Mouse (Mus musculus): Measurements from ENCODE around the gene Apoa2. TPM values are rescaled to one million over a fixed set of nuclear protein-coding genes. Genes with fewer than 3 reads are reported as not detected.

Gene Apoa2
- polyA plus RNA-seq, 1 experiment from 2014 or later, result 55.4 TPM

DNA sequence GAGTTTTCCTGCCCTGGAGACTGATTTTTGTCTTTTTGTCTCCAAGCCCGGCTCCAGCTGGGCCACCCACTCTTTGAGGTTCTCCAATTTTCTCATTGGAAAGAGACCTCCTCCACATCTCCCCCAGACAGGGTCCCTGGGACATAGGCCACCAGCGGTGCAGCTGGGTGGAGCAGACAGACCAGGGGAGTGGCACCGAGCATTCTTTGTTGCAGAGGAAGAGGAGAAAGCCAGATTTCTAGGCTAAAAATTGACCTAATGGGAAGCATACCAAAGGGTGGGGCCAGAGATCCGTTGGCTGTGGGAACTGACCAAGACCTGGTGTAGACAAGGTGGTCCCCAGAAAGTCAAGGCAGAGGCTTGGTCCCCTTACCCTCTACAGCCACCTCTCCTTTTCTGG is 23.1 kb downstream of the Apoa2 start:
- Histone ChIP-seq H3K27me3 (ENCODE audit: control insufficient read depth, insufficient read depth, low read length) (0 out of 2 replicates have a peak, but pooled peaks cover 3% of the 10 kb centered on the region), H3K4me2 (peak overlapping the region; percentile 81), H3K4me3 (ENCODE audit: low read depth, low read length) (peak overlapping the region; percentile 84; the same call in 1 of the 2 replicates), H3K36me3 (ENCODE audit: control insufficient read depth, insufficient read depth, low read length) (peaks cover 6% of the 10 kb centered on the region; the same call in 1 of the 2 replicates), H3K4me1 (ENCODE audit: control insufficient read depth, insufficient read depth, low read length) (peaks cover 41% of the 10 kb centered on the region), H3K9ac (ENCODE audit: low read depth, low read length) (peak overlapping the region; percentile 98; the same call in 1 of the 2 replicates), H3K9me3 (replicated peaks; ENCODE audit: control insufficient read depth, low read length) (no peaks in the 10 kb centered on the region), H3K27ac (ENCODE audit: low read depth, low read length) (peak overlapping the region; percentile 92)
- WGBS (ENCODE audit: insufficient replicate concordance), result 24% methylated on average over 4 of the region's 4 CpGs
- ATAC-seq (replicated peaks; ENCODE audit: insufficient number of reproducible peaks, low FRiP score, low TSS enrichment), result no peak

DNA sequence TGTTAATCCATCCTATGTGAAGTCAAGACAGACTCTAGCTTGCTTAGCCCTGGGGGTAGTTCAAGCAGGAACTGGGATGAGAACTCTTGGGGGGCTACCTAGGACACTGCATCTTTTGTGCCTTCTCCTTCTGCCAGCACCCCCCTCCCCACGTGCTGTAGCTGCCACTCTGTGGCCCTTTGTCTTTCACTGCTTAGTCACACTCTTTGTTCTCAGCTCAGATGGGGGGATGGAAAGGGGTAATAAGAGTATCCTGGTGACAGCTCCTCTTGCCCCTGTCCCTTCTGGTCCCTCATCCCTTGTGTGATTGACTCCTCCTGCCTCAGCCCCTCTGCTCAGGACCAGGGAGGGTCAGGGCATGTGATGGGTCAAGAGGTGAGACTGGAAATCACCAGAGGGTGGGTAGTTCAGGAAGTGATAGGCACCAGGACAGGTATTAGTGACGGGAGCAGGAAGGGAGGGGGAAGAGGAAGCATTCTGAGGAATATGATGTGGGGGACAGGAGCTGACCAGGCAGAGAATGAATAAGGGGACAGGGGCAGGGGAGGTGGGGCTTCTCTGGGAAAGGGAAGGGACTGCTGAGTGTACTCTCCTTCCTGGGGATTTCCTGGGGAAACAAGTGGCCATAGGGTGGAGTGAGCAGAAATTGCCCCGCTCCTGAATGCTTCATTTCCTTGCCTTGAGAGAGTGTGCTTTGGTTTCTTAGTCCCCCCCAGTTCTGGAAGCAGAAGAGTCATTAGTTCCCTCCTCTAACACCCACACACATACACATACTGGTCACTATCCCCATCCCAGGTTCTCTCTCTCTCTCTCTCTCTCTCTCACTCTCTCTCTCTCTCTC is 23.8 kb downstream of the Apoa2 start:
- peaks cover 41% of the 10 kb centered on the region for H3K4me1 ChIP-seq (ENCODE audit: control insufficient read depth, insufficient read depth, low read length)
- H3K36me3 ChIP-seq (ENCODE audit: control insufficient read depth, insufficient read depth, low read length), result peaks cover 6% of the 10 kb centered on the region; the same call in 1 of the 2 replicates
- no peak overlapping the region for H3K4me3 ChIP-seq (ENCODE audit: low read depth, low read length)
- H3K27me3 ChIP-seq (ENCODE audit: control insufficient read depth, insufficient read depth, low read length), result 0 out of 2 replicates have a peak, but pooled peaks cover 3% of the 10 kb centered on the region
- H3K4me2 ChIP-seq, result peak overlapping the region; percentile 81; the same call in 1 of the 2 replicates
- WGBS (ENCODE audit: insufficient replicate concordance), result 27% methylated on average over 3 of the region's 3 CpGs
- H3K9ac ChIP-seq (ENCODE audit: low read depth, low read length), result no peak overlapping the region
- peak overlapping the region; percentile 92; the same call in 1 of the 2 replicates for H3K27ac ChIP-seq (ENCODE audit: low read depth, low read length)
- no peaks in the 10 kb centered on the region for H3K9me3 ChIP-seq (replicated peaks; ENCODE audit: control insufficient read depth, low read length)
- no peak for ATAC-seq (replicated peaks; ENCODE audit: insufficient number of reproducible peaks, low FRiP score, low TSS enrichment)

DNA sequence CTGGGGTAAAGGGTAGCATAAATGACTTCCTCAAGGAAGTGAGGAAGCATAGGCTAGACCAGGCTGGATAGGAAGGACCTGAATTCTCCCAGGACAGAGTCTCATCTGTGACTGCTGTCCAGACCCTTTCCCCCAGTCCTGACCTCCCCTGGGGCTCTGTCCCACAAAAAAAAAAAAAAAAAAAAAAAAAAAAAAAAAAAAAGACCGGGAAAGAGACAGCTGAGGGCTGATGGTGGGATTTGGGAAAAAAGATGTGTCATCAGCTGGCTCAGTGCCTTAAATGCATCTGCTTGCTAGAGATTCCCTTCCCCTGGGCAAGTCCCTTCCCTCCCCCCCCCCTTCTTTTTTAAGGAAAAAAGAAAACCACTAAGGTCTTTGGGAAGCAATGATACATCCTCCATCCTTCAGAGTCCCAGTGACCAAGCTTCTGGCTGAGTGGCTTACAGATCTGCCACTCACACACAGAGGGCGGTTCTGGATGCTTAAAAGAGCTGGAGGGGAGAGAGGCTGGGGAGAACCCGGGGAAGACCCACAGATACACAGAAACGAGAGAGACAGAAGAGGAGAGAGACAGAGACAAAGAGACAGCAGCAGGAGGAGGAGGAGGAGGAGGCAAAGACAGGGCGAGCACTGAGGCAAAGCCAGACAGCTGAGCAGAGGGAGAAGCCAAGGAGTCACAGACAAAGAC is 25.2 kb downstream of the Apoa2 start, which contains the start of gene Adamts4:
Gene Adamts4, plus strand, starts transcription at position 509 of the 688 bp plus-strand sequence.
- Histone ChIP-seq H3K4me3 (ENCODE audit: low read depth, low read length) (peak within 1 kb of the TSS; percentile 32), H3K9me3 (replicated peaks; ENCODE audit: control insufficient read depth, low read length) (no peaks in the 10 kb centered on the region), H3K27me3 (ENCODE audit: control insufficient read depth, insufficient read depth, low read length) (0 out of 2 replicates have a peak, but pooled peaks cover 3% of the 10 kb centered on the region), H3K9ac (ENCODE audit: low read depth, low read length) (peak within 1 kb of the TSS; percentile 34; the same call in 1 of the 2 replicates), H3K36me3 (ENCODE audit: control insufficient read depth, insufficient read depth, low read length) (peaks cover under 1% of the 10 kb centered on the region; the same call in 1 of the 2 replicates), H3K27ac (ENCODE audit: low read depth, low read length) (peak within 1 kb of the TSS; percentile 92; the same call in 1 of the 2 replicates), H3K4me1 (ENCODE audit: control insufficient read depth, insufficient read depth, low read length) (peaks cover 41% of the 10 kb centered on the region), H3K4me2 (peak within 1 kb of the TSS; percentile 51)
- WGBS (ENCODE audit: insufficient replicate concordance), result 22% methylated on average over 5 of the region's 5 CpGs
- no peak for ATAC-seq (replicated peaks; ENCODE audit: insufficient number of reproducible peaks, low FRiP score, low TSS enrichment)

DNA sequence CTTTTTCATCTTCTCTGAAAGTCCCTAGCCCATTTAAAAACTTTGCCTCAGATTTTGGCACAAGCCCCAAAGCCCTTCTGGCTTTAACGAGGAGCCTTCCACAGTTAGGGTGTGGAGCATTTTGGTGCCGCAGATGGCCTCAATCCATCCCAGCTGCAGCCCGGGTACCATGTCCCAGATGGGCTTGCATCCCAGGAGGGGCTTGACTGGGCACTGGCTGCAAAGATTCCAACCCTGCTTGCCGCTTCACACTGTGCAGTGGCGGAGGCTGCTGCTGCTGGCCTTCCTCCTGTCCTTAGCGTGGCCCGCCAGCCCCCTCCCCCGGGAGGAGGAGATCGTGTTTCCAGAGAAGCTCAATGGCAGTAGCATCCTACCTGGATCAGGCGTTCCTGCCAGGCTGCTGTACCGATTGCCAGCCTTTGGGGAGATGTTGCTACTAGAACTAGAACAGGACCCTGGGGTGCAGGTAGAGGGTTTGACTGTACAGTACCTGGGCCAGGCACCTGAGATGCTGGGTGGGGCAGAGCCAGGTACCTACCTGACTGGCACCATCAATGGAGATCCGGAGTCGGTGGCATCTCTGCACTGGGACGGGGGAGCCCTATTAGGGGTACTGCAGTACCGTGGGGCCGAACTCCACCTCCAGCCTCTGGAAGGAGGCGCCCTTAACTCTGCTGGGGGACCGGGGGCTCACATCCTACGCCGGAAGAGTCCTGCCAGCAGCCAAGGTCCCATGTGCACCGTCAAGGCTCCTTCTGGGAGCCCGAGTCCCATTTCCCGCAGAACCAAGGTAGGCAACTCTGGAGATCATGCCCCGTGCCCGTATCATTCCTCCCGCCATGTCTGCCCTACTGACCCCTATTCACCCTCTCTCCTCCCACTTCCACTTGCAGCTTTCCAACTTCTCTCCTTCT is 26.1 kb downstream of the Apoa2 start, which contains the start of gene Ndufs2:
Gene Ndufs2, minus strand, starts transcription at position 709 of the 914 bp plus-strand sequence.
- peaks cover 35% of the 10 kb centered on the region for H3K4me1 ChIP-seq (ENCODE audit: control insufficient read depth, insufficient read depth, low read length)
- H3K9me3 ChIP-seq (replicated peaks; ENCODE audit: control insufficient read depth, low read length), result no peaks in the 10 kb centered on the region
- 17% methylated on average over 26 of the region's 26 CpGs for WGBS (ENCODE audit: insufficient replicate concordance)

DNA sequence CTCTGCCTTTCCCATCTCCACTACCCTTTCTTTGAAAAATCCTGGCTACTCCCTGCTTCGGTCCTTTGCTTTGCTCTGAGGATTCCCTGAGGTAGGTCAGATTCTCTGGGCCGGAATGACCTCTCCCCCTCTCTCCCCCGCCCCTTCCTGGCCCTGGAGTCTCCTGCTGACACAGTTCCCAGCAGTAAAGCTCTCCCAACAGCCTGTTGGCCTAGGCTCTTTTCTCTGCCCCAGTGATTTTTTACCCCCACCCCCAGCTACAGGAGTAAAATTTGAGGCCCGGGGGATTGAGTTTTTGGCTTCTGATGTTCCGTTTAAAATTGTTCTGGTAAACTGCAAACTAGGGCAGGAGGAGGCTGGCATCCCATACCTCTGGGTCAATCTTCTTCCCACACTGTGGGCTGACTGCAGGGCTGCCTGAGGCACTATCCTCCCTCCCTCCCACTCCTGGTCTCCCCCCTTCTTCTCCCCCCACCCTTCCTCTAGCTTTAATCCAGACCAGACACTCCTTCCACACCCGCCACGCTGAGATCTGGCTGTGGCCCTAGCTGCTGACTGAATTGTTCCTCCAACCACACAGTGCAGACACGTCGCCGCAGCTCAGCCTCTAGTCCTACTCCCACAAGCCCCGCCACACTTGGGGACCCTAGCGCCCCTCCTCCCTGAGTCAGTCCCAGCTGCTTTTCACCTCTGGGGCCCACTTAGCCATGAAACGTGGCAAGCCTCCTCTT is 26.9 kb downstream of the Apoa2 start:
- 10% methylated on average over 13 of the region's 13 CpGs for WGBS (ENCODE audit: insufficient replicate concordance)
- no peak for ATAC-seq (replicated peaks; ENCODE audit: insufficient number of reproducible peaks, low FRiP score, low TSS enrichment)
- no peaks in the 10 kb centered on the region for H3K9me3 ChIP-seq (replicated peaks; ENCODE audit: control insufficient read depth, low read length)
- H3K27me3 ChIP-seq (ENCODE audit: control insufficient read depth, insufficient read depth, low read length), result 0 out of 2 replicates have a peak, but pooled peaks cover 3% of the 10 kb centered on the region
- H3K36me3 ChIP-seq (ENCODE audit: control insufficient read depth, insufficient read depth, low read length), result no peaks in the 10 kb centered on the region
- peak overlapping the region; percentile 50 for H3K9ac ChIP-seq (ENCODE audit: low read depth, low read length)
- H3K27ac ChIP-seq (ENCODE audit: low read depth, low read length), result peak overlapping the region; percentile 15; the same call in 1 of the 2 replicates
- peaks cover 32% of the 10 kb centered on the region for H3K4me1 ChIP-seq (ENCODE audit: control insufficient read depth, insufficient read depth, low read length)
- H3K4me2 ChIP-seq, result peak overlapping the region; percentile 51
- H3K4me3 ChIP-seq (ENCODE audit: low read depth, low read length), result peak overlapping the region; percentile 32; the same call in 1 of the 2 replicates

More for the DNA sequence above, 26.1 kb downstream of the Apoa2 start, which contains the start of gene Ndufs2:
- no peak for ATAC-seq (replicated peaks; ENCODE audit: insufficient number of reproducible peaks, low FRiP score, low TSS enrichment)
- peak within 1 kb of the TSS; percentile 50 for H3K9ac ChIP-seq (ENCODE audit: low read depth, low read length)
- no peaks in the 10 kb centered on the region for H3K36me3 ChIP-seq (ENCODE audit: control insufficient read depth, insufficient read depth, low read length)
- peak within 1 kb of the TSS; percentile 51 for H3K4me2 ChIP-seq
- H3K4me3 ChIP-seq (ENCODE audit: low read depth, low read length), result peak within 1 kb of the TSS; percentile 32
- H3K27me3 ChIP-seq (ENCODE audit: control insufficient read depth, insufficient read depth, low read length), result 0 out of 2 replicates have a peak, but pooled peaks cover 3% of the 10 kb centered on the region
- H3K27ac ChIP-seq (ENCODE audit: low read depth, low read length), result peak within 1 kb of the TSS; percentile 15; the same call in 1 of the 2 replicates

DNA sequence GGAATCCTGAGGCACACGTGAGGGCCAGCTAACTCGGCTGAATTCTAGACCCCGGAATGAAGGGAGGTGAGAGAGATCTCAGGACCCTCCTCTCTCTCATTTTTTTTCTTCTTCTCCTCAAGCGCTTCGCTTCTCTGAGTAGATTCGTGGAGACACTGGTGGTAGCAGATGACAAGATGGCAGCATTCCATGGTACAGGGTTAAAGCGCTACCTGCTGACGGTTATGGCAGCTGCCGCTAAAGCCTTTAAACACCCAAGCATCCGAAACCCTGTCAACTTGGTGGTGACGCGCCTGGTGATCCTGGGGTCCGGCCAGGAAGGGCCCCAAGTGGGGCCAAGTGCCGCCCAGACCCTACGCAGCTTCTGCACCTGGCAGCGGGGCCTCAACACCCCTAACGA is 27.6 kb downstream of the Apoa2 start:
- H3K4me2 ChIP-seq, result peak overlapping the region; percentile 51
- 0 out of 2 replicates have a peak, but pooled peaks cover 3% of the 10 kb centered on the region for H3K27me3 ChIP-seq (ENCODE audit: control insufficient read depth, insufficient read depth, low read length)
- H3K4me3 ChIP-seq (ENCODE audit: low read depth, low read length), result no peak overlapping the region
- no peak overlapping the region for H3K27ac ChIP-seq (ENCODE audit: low read depth, low read length)
- H3K4me1 ChIP-seq (ENCODE audit: control insufficient read depth, insufficient read depth, low read length), result peaks cover 32% of the 10 kb centered on the region
- H3K36me3 ChIP-seq (ENCODE audit: control insufficient read depth, insufficient read depth, low read length), result no peaks in the 10 kb centered on the region
- no peaks in the 10 kb centered on the region for H3K9me3 ChIP-seq (replicated peaks; ENCODE audit: control insufficient read depth, low read length)
- no peak for ATAC-seq (replicated peaks; ENCODE audit: insufficient number of reproducible peaks, low FRiP score, low TSS enrichment)
- 50% methylated on average over 17 of the region's 17 CpGs for WGBS (ENCODE audit: insufficient replicate concordance)
- H3K9ac ChIP-seq (ENCODE audit: low read depth, low read length), result peak overlapping the region; percentile 50

DNA sequence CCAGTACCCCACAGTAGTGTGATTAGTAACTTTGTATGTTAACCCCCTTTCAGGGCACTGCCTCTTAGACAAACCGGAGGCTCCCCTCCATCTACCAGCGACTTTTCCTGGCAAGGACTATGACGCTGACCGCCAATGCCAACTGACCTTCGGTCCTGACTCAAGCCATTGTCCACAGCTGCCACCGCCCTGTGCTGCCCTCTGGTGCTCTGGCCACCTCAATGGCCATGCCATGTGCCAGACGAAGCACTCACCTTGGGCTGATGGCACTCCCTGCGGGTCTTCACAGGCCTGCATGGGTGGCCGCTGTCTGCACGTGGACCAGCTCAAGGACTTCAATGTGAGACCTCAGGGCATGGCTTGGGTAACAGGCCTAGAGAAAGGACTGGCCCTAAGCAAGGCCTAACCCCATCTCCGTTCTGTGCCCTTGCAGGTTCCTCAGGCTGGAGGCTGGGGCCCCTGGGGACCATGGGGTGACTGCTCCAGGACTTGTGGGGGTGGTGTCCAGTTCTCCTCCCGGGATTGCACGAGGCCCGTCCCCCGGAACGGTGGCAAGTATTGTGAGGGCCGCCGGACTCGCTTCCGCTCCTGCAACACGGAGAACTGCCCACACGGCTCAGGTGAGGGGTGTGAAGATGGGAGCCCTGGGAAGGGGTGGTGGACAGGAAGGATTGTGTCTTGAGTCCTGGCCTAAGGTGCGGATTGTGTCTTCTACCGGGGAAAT is 31.4 kb downstream of the Apoa2 start:
- Histone ChIP-seq H3K9me3 (replicated peaks; ENCODE audit: control insufficient read depth, low read length) (no peaks in the 10 kb centered on the region), H3K27ac (ENCODE audit: low read depth, low read length) (no peak overlapping the region), H3K27me3 (ENCODE audit: control insufficient read depth, insufficient read depth, low read length) (no peaks in the 10 kb centered on the region), H3K9ac (ENCODE audit: low read depth, low read length) (no peak overlapping the region), H3K4me3 (ENCODE audit: low read depth, low read length) (no peak overlapping the region), H3K4me1 (ENCODE audit: control insufficient read depth, insufficient read depth, low read length) (peaks cover 13% of the 10 kb centered on the region), H3K36me3 (ENCODE audit: control insufficient read depth, insufficient read depth, low read length) (no peaks in the 10 kb centered on the region), H3K4me2 (no peak overlapping the region)
- WGBS (ENCODE audit: insufficient replicate concordance), result 86% methylated on average over 24 of the region's 24 CpGs
- no peak for ATAC-seq (replicated peaks; ENCODE audit: insufficient number of reproducible peaks, low FRiP score, low TSS enrichment)

All from heart, embryonic 11.5 days (tissue).